Mouse (Mus musculus): ENCODE results near the gene H2afy. TPM values are rescaled to one million over a fixed set of nuclear protein-coding genes. Genes with fewer than 3 reads are reported as not detected.
A peak's percentile ranks its signal among the peaks of the same experiment; 100 is the strongest.

The H2afy gene
- polyA plus RNA-seq, 1 experiment from 2014 or later = 273 TPM

DNA sequence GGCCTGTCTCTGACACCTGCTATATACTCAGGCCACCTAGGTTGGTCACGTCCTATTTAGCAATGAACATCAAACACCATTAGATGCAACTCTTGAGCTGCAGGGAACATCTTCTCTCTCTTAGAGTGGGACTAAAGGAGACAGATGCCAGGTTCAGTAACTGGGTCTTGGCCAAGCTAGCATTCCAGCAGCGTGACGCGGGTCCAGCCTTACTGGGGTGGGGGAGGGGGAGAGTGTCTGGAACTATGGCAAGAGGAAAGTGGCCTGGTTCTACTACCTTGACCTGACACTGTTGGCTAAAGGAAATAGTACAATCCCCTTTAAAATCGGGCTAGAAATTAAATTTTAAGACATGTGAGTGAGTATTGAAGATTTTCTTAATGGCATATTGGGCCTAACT lies 43.6 kb downstream of the H2afy start:
- H3K9ac ChIP-seq (replicated peaks; ENCODE audit: low read depth, low read length) = no peak overlapping the region
- H3K4me1 ChIP-seq (ENCODE audit: control insufficient read depth, insufficient read depth, low read length) = peaks cover 32% of the 10 kb centered on the region
- no peak for ATAC-seq (ENCODE audit: low read depth)
- no peaks in the 10 kb centered on the region for H3K9me3 ChIP-seq (ENCODE audit: control insufficient read depth, low read length)
- 85% methylated on average over 5 of the region's 5 CpGs for WGBS
- no peak overlapping the region for H3K4me2 ChIP-seq (ENCODE audit: low read depth, low read length)
- H3K27ac ChIP-seq (ENCODE audit: low read depth, low read length) = no peak overlapping the region
- H3K4me3 ChIP-seq (ENCODE audit: low read depth, low read length) = no peak overlapping the region
- no peaks in the 10 kb centered on the region for H3K27me3 ChIP-seq (ENCODE audit: control insufficient read depth, insufficient read depth, low read length)
- H3K36me3 ChIP-seq (ENCODE audit: control insufficient read depth, insufficient read depth, low read length) = peaks cover 17% of the 10 kb centered on the region

DNA sequence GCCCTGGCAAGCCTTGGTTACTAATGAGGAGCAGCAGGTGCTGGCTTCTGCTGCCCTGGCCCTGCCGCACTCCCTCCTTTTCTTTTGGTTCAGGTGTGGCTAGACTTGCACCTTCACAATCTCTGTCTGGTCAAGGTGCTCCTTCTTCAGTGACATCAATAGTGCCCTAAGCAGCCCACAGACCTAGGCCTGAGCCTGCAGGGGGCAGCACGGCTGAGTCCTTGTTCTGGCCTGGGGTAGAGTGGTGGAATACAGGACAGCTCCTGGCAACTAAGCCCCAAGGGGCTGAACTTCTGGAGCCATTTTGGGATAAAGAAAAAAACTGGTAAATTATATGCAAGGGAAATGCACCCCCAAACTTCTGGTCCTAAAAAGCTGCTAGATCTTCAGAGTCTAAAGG lies 45.6 kb downstream of the H2afy start:
- Histone ChIP-seq H3K9me3 (ENCODE audit: control insufficient read depth, low read length) (no peaks in the 10 kb centered on the region), H3K4me1 (ENCODE audit: control insufficient read depth, insufficient read depth, low read length) (peaks cover 31% of the 10 kb centered on the region), H3K36me3 (ENCODE audit: control insufficient read depth, insufficient read depth, low read length) (peaks cover 17% of the 10 kb centered on the region), H3K27me3 (ENCODE audit: control insufficient read depth, insufficient read depth, low read length) (no peaks in the 10 kb centered on the region), H3K4me3 (ENCODE audit: low read depth, low read length) (no peak overlapping the region), H3K27ac (ENCODE audit: low read depth, low read length) (no peak overlapping the region), H3K9ac (replicated peaks; ENCODE audit: low read depth, low read length) (no peak overlapping the region), H3K4me2 (ENCODE audit: low read depth, low read length) (no peak overlapping the region)
- 83% methylated on average over 2 of the region's 2 CpGs for WGBS
- no peak for ATAC-seq (ENCODE audit: low read depth)

DNA sequence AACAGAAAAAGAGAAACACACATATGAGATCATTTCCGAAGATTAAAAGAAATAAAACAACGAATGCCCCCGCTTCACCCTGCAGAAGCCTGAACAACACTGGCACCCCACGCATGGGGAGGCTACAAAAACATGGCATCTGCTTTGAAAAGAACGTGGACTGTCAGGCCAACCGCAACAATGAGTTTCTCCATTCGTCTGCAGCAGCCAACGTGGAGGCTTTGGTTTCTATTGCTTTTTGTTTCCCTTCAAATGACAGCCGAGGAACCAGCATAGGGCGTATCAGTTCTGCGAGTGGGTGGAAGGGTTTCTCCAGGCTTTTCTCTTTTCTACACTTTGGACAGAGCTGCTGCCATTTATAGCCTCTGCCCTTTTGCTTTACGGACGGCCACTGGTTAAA lies 47.6 kb downstream of the H2afy start:
- no peak overlapping the region for H3K9ac ChIP-seq (replicated peaks; ENCODE audit: low read depth, low read length)
- peaks cover 17% of the 10 kb centered on the region for H3K36me3 ChIP-seq (ENCODE audit: control insufficient read depth, insufficient read depth, low read length)
- ATAC-seq (ENCODE audit: low read depth) = no peak
- H3K4me3 ChIP-seq (ENCODE audit: low read depth, low read length) = no peak overlapping the region
- peaks cover 13% of the 10 kb centered on the region for H3K4me1 ChIP-seq (ENCODE audit: control insufficient read depth, insufficient read depth, low read length)
- no peaks in the 10 kb centered on the region for H3K27me3 ChIP-seq (ENCODE audit: control insufficient read depth, insufficient read depth, low read length)
- H3K27ac ChIP-seq (ENCODE audit: low read depth, low read length) = no peak overlapping the region
- no peaks in the 10 kb centered on the region for H3K9me3 ChIP-seq (ENCODE audit: control insufficient read depth, low read length)
- H3K4me2 ChIP-seq (ENCODE audit: low read depth, low read length) = no peak overlapping the region
- WGBS = 72% methylated on average over 13 of the region's 13 CpGs

DNA sequence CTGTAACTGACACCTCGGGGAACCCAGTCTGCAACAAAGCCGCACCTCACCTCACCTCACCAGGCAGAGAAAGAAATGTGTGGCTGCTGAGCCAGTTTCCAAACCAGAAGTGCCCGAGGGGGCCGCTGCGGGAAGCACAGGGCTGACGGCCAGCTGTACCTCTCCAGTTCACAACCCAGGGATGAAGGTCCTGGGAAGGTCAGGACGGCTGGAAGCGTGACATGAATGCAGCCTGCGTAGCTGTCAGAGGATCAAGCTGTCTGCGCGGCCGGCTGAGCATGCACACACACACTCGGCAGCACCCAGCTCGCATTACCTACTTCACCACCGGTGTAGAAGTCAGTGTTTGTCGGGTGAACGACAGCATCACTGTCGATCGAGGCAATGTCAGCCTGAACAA lies 48.2 kb downstream of the H2afy start:
- 68% methylated on average over 19 of the region's 19 CpGs for WGBS
- H3K27ac ChIP-seq (ENCODE audit: low read depth, low read length) = no peak overlapping the region

DNA sequence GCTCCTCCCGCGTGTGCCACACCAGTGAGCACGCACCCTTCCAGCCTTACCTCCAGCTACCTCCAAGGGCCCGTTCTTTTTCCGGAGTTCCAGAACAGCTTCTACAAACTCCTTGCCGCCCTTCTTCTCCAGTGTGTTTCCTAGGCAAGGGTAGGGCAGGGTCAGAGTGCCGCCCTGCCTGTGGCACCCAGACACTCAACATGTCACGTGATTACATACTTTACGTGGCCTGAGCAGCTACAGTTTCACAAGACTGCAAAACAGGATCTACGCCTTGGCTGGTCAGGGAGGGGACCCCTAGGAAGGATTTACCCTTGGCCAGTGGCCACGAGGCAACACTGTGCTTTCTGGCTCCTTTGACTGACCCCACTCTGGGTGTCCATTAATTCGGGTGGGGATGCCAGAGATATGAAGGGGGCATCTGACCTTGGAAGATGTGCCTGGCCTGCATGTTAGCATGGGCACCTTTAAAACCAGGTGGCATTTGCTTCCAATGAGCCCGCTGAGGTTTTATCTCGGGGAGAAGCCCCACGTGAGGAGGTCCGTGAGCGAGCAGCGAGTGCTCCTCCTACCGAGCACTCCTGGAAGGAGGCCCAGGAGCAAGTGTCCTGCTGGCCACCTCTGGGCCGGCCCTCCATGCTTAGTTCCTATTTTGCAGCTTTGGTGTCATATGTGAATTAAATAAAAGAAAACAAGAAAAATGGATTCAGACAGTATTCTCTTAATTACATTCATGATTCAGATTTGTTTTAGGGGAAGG lies 51.8 kb downstream of the H2afy start:
- 94% methylated on average over 20 of the region's 20 CpGs for WGBS
- H3K27me3 ChIP-seq (ENCODE audit: control insufficient read depth, insufficient read depth, low read length) = no peaks in the 10 kb centered on the region
- no peaks in the 10 kb centered on the region for H3K9me3 ChIP-seq (ENCODE audit: control insufficient read depth, low read length)
- peaks cover 12% of the 10 kb centered on the region for H3K36me3 ChIP-seq (ENCODE audit: control insufficient read depth, insufficient read depth, low read length)
- H3K4me3 ChIP-seq (ENCODE audit: low read depth, low read length) = no peak overlapping the region
- H3K27ac ChIP-seq (ENCODE audit: low read depth, low read length) = no peak overlapping the region
- H3K4me1 ChIP-seq (ENCODE audit: control insufficient read depth, insufficient read depth, low read length) = no peaks in the 10 kb centered on the region
- ATAC-seq (ENCODE audit: low read depth) = no peak
- no peak overlapping the region for H3K4me2 ChIP-seq (ENCODE audit: low read depth, low read length)
- H3K9ac ChIP-seq (replicated peaks; ENCODE audit: low read depth, low read length) = no peak overlapping the region

More for the DNA sequence above, 48.2 kb downstream of the H2afy start:
- no peak for ATAC-seq (ENCODE audit: low read depth)
- Histone ChIP-seq H3K4me2 (ENCODE audit: low read depth, low read length) (no peak overlapping the region), H3K4me1 (ENCODE audit: control insufficient read depth, insufficient read depth, low read length) (peaks cover 6% of the 10 kb centered on the region; the same call in 1 of the 2 replicates), H3K9ac (replicated peaks; ENCODE audit: low read depth, low read length) (no peak overlapping the region), H3K4me3 (ENCODE audit: low read depth, low read length) (no peak overlapping the region), H3K36me3 (ENCODE audit: control insufficient read depth, insufficient read depth, low read length) (peaks cover 16% of the 10 kb centered on the region), H3K27me3 (ENCODE audit: control insufficient read depth, insufficient read depth, low read length) (no peaks in the 10 kb centered on the region), H3K9me3 (ENCODE audit: control insufficient read depth, low read length) (no peaks in the 10 kb centered on the region)

DNA sequence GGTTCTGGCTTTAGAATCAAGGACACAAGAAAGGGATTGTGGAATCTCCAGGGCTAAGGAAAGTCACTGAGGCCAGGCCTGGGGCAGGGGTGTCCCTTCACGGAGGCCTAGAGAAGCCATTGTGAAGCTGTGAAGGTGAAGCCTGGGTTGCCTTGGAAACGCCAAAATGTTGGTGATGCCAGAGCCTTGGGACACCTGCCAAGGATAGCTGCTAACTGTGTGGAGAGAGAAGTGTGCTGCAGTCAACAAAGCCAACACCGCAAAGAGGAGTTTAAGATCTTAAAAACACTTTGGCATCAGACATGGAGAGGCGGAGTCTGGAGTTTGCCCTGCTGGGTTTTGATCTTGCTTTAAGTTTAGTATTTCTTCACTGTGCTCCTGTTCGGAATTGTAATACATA lies 54.5 kb downstream of the H2afy start:
- ATAC-seq (ENCODE audit: low read depth) = no peak
- Histone ChIP-seq H3K9ac (replicated peaks; ENCODE audit: low read depth, low read length) (no peak overlapping the region), H3K4me3 (ENCODE audit: low read depth, low read length) (no peak overlapping the region), H3K27me3 (ENCODE audit: control insufficient read depth, insufficient read depth, low read length) (no peaks in the 10 kb centered on the region), H3K4me2 (ENCODE audit: low read depth, low read length) (no peak overlapping the region), H3K9me3 (ENCODE audit: control insufficient read depth, low read length) (no peaks in the 10 kb centered on the region), H3K27ac (ENCODE audit: low read depth, low read length) (no peak overlapping the region), H3K4me1 (ENCODE audit: control insufficient read depth, insufficient read depth, low read length) (peaks cover 6% of the 10 kb centered on the region; the same call in 1 of the 2 replicates), H3K36me3 (ENCODE audit: control insufficient read depth, insufficient read depth, low read length) (peaks cover 4% of the 10 kb centered on the region)
- WGBS = 69% methylated on average over 5 of the region's 5 CpGs

DNA sequence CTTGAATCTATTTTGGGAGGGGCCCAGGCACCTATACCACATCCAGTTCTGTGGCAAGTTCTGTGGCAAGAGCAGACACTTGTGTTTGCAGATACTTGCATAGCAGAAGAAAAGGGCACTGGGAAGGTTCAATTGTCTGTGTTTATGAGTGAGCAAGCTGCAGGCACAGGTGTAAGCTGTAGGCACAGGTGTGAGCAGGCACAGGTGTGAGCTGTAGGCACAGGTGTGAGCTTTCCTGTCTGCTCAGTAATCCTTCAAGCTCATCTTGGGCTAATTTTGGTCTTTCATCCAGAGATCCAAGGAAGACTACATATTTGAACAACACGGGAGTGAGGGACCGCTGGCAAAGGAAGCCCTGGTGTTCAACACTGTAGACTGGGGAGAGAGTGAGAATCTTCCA lies 56.5 kb downstream of the H2afy start:
- H3K36me3 ChIP-seq (ENCODE audit: control insufficient read depth, insufficient read depth, low read length) = peaks cover 15% of the 10 kb centered on the region

DNA sequence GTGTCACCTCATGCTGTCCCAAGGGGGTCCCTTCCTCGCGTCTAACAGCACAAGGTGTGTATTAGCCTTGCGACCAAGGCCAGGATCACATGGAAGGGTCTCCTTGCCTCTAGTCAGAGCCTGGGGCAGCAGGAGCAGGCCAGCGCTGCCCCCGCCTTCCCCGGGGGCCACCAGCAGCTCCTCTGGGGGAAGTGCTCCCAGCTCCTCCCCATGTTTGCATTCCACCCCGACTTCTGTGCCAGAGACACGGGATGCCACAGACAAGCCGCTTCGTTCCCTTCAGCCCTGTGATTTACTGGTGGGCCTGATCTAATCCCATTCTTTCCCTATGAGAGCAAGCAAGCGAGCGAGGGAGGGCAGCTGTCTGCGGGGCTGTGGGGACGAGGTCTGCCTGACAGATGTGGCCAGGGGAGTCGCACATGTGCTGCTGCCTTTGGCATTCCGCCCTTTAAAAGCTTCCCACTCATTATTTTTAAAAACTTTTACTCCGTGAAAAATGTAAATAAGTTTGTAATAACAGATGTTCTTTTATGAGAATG lies 57.4 kb downstream of the H2afy start:
- 27% methylated on average over 17 of the region's 17 CpGs for WGBS
- H3K9me3 ChIP-seq (ENCODE audit: control insufficient read depth, low read length) = no peaks in the 10 kb centered on the region
- peaks cover 6% of the 10 kb centered on the region; the same call in 1 of the 2 replicates for H3K4me1 ChIP-seq (ENCODE audit: control insufficient read depth, insufficient read depth, low read length)
- no peak overlapping the region for H3K4me2 ChIP-seq (ENCODE audit: low read depth, low read length)
- no peak overlapping the region for H3K4me3 ChIP-seq (ENCODE audit: low read depth, low read length)
- peak; percentile 70; the same call in 1 of the 2 replicates for ATAC-seq (ENCODE audit: low read depth)
- H3K27ac ChIP-seq (ENCODE audit: low read depth, low read length) = peak overlapping the region; percentile 45; the same call in 1 of the 2 replicates
- no peaks in the 10 kb centered on the region for H3K27me3 ChIP-seq (ENCODE audit: control insufficient read depth, insufficient read depth, low read length)
- H3K36me3 ChIP-seq (ENCODE audit: control insufficient read depth, insufficient read depth, low read length) = peaks cover 16% of the 10 kb centered on the region
- H3K9ac ChIP-seq (replicated peaks; ENCODE audit: low read depth, low read length) = no peak overlapping the region

More for the DNA sequence above, 56.5 kb downstream of the H2afy start:
- no peak overlapping the region for H3K4me3 ChIP-seq (ENCODE audit: low read depth, low read length)
- peaks cover 6% of the 10 kb centered on the region; the same call in 1 of the 2 replicates for H3K4me1 ChIP-seq (ENCODE audit: control insufficient read depth, insufficient read depth, low read length)
- no peaks in the 10 kb centered on the region for H3K9me3 ChIP-seq (ENCODE audit: control insufficient read depth, low read length)
- H3K9ac ChIP-seq (replicated peaks; ENCODE audit: low read depth, low read length) = no peak overlapping the region
- H3K27me3 ChIP-seq (ENCODE audit: control insufficient read depth, insufficient read depth, low read length) = no peaks in the 10 kb centered on the region
- H3K27ac ChIP-seq (ENCODE audit: low read depth, low read length) = 0 out of 2 replicates have a peak overlapping the region, but pooled peaks have one; percentile 7
- H3K4me2 ChIP-seq (ENCODE audit: low read depth, low read length) = no peak overlapping the region
- WGBS = 95% methylated on average over 2 of the region's 2 CpGs
- ATAC-seq (ENCODE audit: low read depth) = no peak

DNA sequence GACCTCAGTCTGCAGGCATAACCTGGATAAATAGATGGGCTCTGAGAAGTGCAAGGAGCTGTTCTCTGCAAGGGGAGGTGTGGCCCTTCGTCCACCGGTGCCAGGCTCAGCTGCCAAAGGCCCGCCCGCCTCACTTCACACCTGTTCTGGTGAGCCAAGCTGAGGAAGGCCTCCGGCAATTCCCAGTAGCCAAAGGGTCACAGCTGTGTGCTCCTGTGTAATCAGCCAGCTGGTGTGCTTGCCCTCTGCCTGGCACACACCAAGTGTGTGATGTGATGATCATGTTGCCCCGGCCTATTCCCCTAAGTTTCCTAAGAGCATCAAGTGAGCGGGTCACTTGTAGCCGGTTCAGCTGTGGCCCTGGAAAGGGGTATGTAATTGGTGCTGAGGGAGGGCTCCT lies 60.2 kb downstream of the H2afy start:
- Histone ChIP-seq H3K4me2 (ENCODE audit: low read depth, low read length) (no peak overlapping the region), H3K27ac (ENCODE audit: low read depth, low read length) (no peak overlapping the region), H3K9me3 (ENCODE audit: control insufficient read depth, low read length) (no peaks in the 10 kb centered on the region), H3K27me3 (ENCODE audit: control insufficient read depth, insufficient read depth, low read length) (no peaks in the 10 kb centered on the region), H3K4me1 (ENCODE audit: control insufficient read depth, insufficient read depth, low read length) (peaks cover 6% of the 10 kb centered on the region; the same call in 1 of the 2 replicates), H3K36me3 (ENCODE audit: control insufficient read depth, insufficient read depth, low read length) (peaks cover 16% of the 10 kb centered on the region), H3K9ac (replicated peaks; ENCODE audit: low read depth, low read length) (no peak overlapping the region), H3K4me3 (ENCODE audit: low read depth, low read length) (no peak overlapping the region)
- no peak for ATAC-seq (ENCODE audit: low read depth)
- WGBS = 88% methylated on average over 8 of the region's 8 CpGs

Data from neural tube, embryonic 14.5 days (tissue).